Mouse (Mus musculus) spleen, adult 2 months (tissue): ENCODE data around the gene Mre11a.

Experiments used
- CTCF ChIP-seq: fragments of 200-500 bp; IDR thresholded peaks from 2 replicates; pipeline ENCODE4 v1.5.1; 2011; ENCODE audit warnings: mild to moderate bottlenecking, inconsistent platforms; ENCODE audit not compliant: insufficient read depth, insufficient read length, insufficient replicate concordance; ENCODE audit errors: extremely low read depth
- POLR2A ChIP-seq: fragments of 200-500 bp; IDR thresholded peaks from 2 replicates; pipeline ENCODE4 v1.6.1; 2011; ENCODE audit warnings: low read depth, low read length, inconsistent platforms

- no peak for TF ChIP-seq CTCF
- no peak for TF ChIP-seq POLR2A
Observed at GRCm38 (mm10) chr9:14772074-14772473, 12.4 kb upstream of the Mre11a start.
